Mouse (Mus musculus): ENCODE results near the gene Sowaha. TPM values are rescaled to one million over a fixed set of nuclear protein-coding genes. Genes with fewer than 3 reads are reported as not detected.
A peak's percentile ranks its signal among the peaks of the same experiment; 100 is the strongest.

The Sowaha gene
- total and polyA plus RNA-seq, 2 experiments from 2014 or later = 0.08 TPM; not detected in 1

GRCm38 (mm10) chr11:53520122-53520978 lies 40.3 kb upstream of the Sowaha start:
- H3K4me2 ChIP-seq (ENCODE audit: low read depth, low read length) = peak overlapping the region; percentile 80
- no peaks in the 10 kb centered on the region for H3K36me3 ChIP-seq (replicated peaks; ENCODE audit: control insufficient read depth, insufficient read depth, low read length)
- H3K9ac ChIP-seq (replicated peaks; ENCODE audit: low read depth, low read length) = peak overlapping the region; percentile 80
- H3K4me1 ChIP-seq (ENCODE audit: control insufficient read depth, insufficient read depth) = peaks cover 44% of the 10 kb centered on the region
- no peaks in the 10 kb centered on the region for H3K9me3 ChIP-seq (replicated peaks; ENCODE audit: control insufficient read depth, low read length)
- peak overlapping the region; percentile 82 for H3K4me3 ChIP-seq (ENCODE audit: low read depth, low read length)
- no peaks in the 10 kb centered on the region for H3K27me3 ChIP-seq (ENCODE audit: control insufficient read depth, insufficient read depth, low read length)
- peak; percentile 78 for DNase-seq (ENCODE audit: low spot score)
- peak overlapping the region; percentile 86 for H3K27ac ChIP-seq (ENCODE audit: low read depth)
- WGBS = 1% methylated on average over 21 of the region's 24 CpGs
- peak; percentile 68 for ATAC-seq (ENCODE audit: insufficient read depth, low read depth)
- 0 out of 2 replicates have a peak, but pooled peaks have one; percentile 4 for TF ChIP-seq CTCF (IDR thresholded peaks at IDR 0.05; ENCODE audit: low read depth)
- TF ChIP-seq EP300 (IDR thresholded peaks at IDR 0.05; ENCODE audit: low read depth) = no peak

- TF ChIP-seq EP300 (IDR thresholded peaks at IDR 0.05; ENCODE audit: low read depth) (no peak), CTCF (IDR thresholded peaks at IDR 0.05; ENCODE audit: low read depth) (no peak)
- Histone ChIP-seq H3K9ac (replicated peaks; ENCODE audit: low read depth, low read length) (peak within 1 kb of the TSS; percentile 80), H3K36me3 (replicated peaks; ENCODE audit: control insufficient read depth, insufficient read depth, low read length) (no peaks in the 10 kb centered on the region), H3K4me2 (ENCODE audit: low read depth, low read length) (peak within 1 kb of the TSS; percentile 80), H3K27me3 (ENCODE audit: control insufficient read depth, insufficient read depth, low read length) (no peaks in the 10 kb centered on the region), H3K27ac (ENCODE audit: low read depth) (peak within 1 kb of the TSS; percentile 86), H3K4me3 (ENCODE audit: low read depth, low read length) (peak within 1 kb of the TSS; percentile 82), H3K4me1 (ENCODE audit: control insufficient read depth, insufficient read depth) (peaks cover 35% of the 10 kb centered on the region), H3K9me3 (replicated peaks; ENCODE audit: control insufficient read depth, low read length) (no peaks in the 10 kb centered on the region)
- 6% methylated on average over 71 of the region's 79 CpGs for WGBS
- ATAC-seq (ENCODE audit: insufficient read depth, low read depth) = peak; percentile 61
- DNase-seq (ENCODE audit: low spot score) = peak; percentile 58
Measured at GRCm38 (mm10) chr11:53519207-53520121, 39.4 kb upstream of the Sowaha start, which contains the start of gene Sept8. TSS of gene Sept8 (plus strand) at chr11:53519257.

- H3K9me3 ChIP-seq (replicated peaks; ENCODE audit: control insufficient read depth, low read length) = no peaks in the 10 kb centered on the region
- DNase-seq (ENCODE audit: low spot score) (no peak), ATAC-seq (ENCODE audit: insufficient read depth, low read depth) (no peak)
- peak overlapping the region; percentile 80 for H3K4me2 ChIP-seq (ENCODE audit: low read depth, low read length)
- H3K27me3 ChIP-seq (ENCODE audit: control insufficient read depth, insufficient read depth, low read length) = no peaks in the 10 kb centered on the region
- no peak overlapping the region for H3K4me3 ChIP-seq (ENCODE audit: low read depth, low read length)
- H3K9ac ChIP-seq (replicated peaks; ENCODE audit: low read depth, low read length) = no peak overlapping the region
- no peak overlapping the region for H3K27ac ChIP-seq (ENCODE audit: low read depth)
- H3K36me3 ChIP-seq (replicated peaks; ENCODE audit: control insufficient read depth, insufficient read depth, low read length) = no peaks in the 10 kb centered on the region
- TF ChIP-seq EP300 (IDR thresholded peaks at IDR 0.05; ENCODE audit: low read depth) (no peak), CTCF (IDR thresholded peaks at IDR 0.05; ENCODE audit: low read depth) (no peak)
- peaks cover 29% of the 10 kb centered on the region for H3K4me1 ChIP-seq (ENCODE audit: control insufficient read depth, insufficient read depth)
- WGBS = 53% methylated on average over 5 of the region's 5 CpGs
Measured at GRCm38 (mm10) chr11:53518759-53519158, 38.7 kb upstream of the Sowaha start.

- Histone ChIP-seq H3K27ac (ENCODE audit: low read depth) (no peak overlapping the region), H3K4me1 (ENCODE audit: control insufficient read depth, insufficient read depth) (peaks cover 13% of the 10 kb centered on the region), H3K36me3 (replicated peaks; ENCODE audit: control insufficient read depth, insufficient read depth, low read length) (no peaks in the 10 kb centered on the region), H3K4me3 (ENCODE audit: low read depth, low read length) (no peak overlapping the region), H3K4me2 (ENCODE audit: low read depth, low read length) (no peak overlapping the region), H3K9ac (replicated peaks; ENCODE audit: low read depth, low read length) (no peak overlapping the region), H3K27me3 (ENCODE audit: control insufficient read depth, insufficient read depth, low read length) (no peaks in the 10 kb centered on the region), H3K9me3 (replicated peaks; ENCODE audit: control insufficient read depth, low read length) (no peaks in the 10 kb centered on the region)
- DNase-seq (ENCODE audit: low spot score) (no peak), ATAC-seq (ENCODE audit: insufficient read depth, low read depth) (no peak)
- no peak for TF ChIP-seq EP300 (IDR thresholded peaks at IDR 0.05; ENCODE audit: low read depth)
- no peak for TF ChIP-seq CTCF (IDR thresholded peaks at IDR 0.05; ENCODE audit: low read depth)
- 59% methylated on average over 8 of the region's 8 CpGs for WGBS
Measured at GRCm38 (mm10) chr11:53516775-53517627, 36.9 kb upstream of the Sowaha start.

- Histone ChIP-seq H3K27ac (ENCODE audit: low read depth) (no peak overlapping the region), H3K27me3 (ENCODE audit: control insufficient read depth, insufficient read depth, low read length) (no peaks in the 10 kb centered on the region), H3K9ac (replicated peaks; ENCODE audit: low read depth, low read length) (no peak overlapping the region), H3K4me2 (ENCODE audit: low read depth, low read length) (no peak overlapping the region), H3K36me3 (replicated peaks; ENCODE audit: control insufficient read depth, insufficient read depth, low read length) (no peaks in the 10 kb centered on the region), H3K4me3 (ENCODE audit: low read depth, low read length) (no peak overlapping the region), H3K9me3 (replicated peaks; ENCODE audit: control insufficient read depth, low read length) (no peaks in the 10 kb centered on the region), H3K4me1 (ENCODE audit: control insufficient read depth, insufficient read depth) (no peaks in the 10 kb centered on the region)
- DNase-seq (ENCODE audit: low spot score) (no peak), ATAC-seq (ENCODE audit: insufficient read depth, low read depth) (no peak)
- 19% methylated on average over 5 of the region's 5 CpGs for WGBS
- TF ChIP-seq CTCF (IDR thresholded peaks at IDR 0.05; ENCODE audit: low read depth) (no peak), EP300 (IDR thresholded peaks at IDR 0.05; ENCODE audit: low read depth) (no peak)
Measured at GRCm38 (mm10) chr11:53510351-53510750, 30.3 kb upstream of the Sowaha start.

Data from heart, postnatal 0 days (tissue).